Mouse (Mus musculus) central nervous system, embryonic 11.5 days (tissue): ENCODE results near the gene Gpr135. TPM values are rescaled to one million over a fixed set of nuclear protein-coding genes. Genes with fewer than 3 reads are reported as not detected.

ENCODE experiments used
- polyA plus RNA-seq: library from polyadenylated mRNA; depleted of rRNA; stranded (reverse); fragments of >200 nt; gene quantifications from 2 replicates; pipeline ENCODE4 v1.2.3, GENCODE M21; 2012; rRNA removed

Gene Gpr135
- 3.2 and 3.8 TPM in 2 replicates for polyA plus RNA-seq

GRCm38 (mm10) chr12:72070327-72071269, at the start of gene Gpr135:
TSS of gene Gpr135 (minus strand) at chr12:72071125.

GRCm38 (mm10) chr12:72085329-72086165, 14.6 kb upstream of the Gpr135 start, which contains the start of the genes L3hypdh and Jkamp:
TSS of gene L3hypdh (minus strand) at chr12:72085439.
TSS of gene Jkamp (plus strand) at chr12:72085589.

Other genes starting within 250 kb of the Gpr135 start
- gene Daam1, start 240.0 kb downstream of the Gpr135 start, polyA plus RNA-seq, result 19.3 and 23.7 TPM in 2 replicates
- gene L3hypdh, start 14.3 kb upstream of the Gpr135 start, polyA plus RNA-seq, result 11.4 and 14.6 TPM in 2 replicates
- 42.9 and 78.9 TPM in 2 replicates for gene Jkamp, start 14.5 kb upstream of the Gpr135 start, polyA plus RNA-seq
- not detected in 2 replicates for gene Ccdc175, start 113.9 kb upstream of the Gpr135 start, polyA plus RNA-seq